Mouse (Mus musculus): ENCODE measurements at regions not wholly inside any gene's neighbourhood (a gene's known extent, or its start where the extent isn't known, plus 50 kb on each side); places are given as distances from the start of the nearest gene placed in this dataset.

- TF ChIP-seq CTCF (IDR thresholded peaks at IDR 0.05; ENCODE audit: insufficient read depth, low read depth, low read length) (no peak), POLR2A (IDR thresholded peaks at IDR 0.05; ENCODE audit: insufficient read depth, low read depth, low read length) (no peak)
These were observed 149.2 kb downstream of the Actr3 start for GRCm38 (mm10) chr1:125286347-125286746.

All from olfactory bulb, adult 2 months (tissue).